Mouse (Mus musculus): ENCODE measurements at regions not wholly inside any gene's neighbourhood (a gene's known extent, or its start where the extent isn't known, plus 50 kb on each side); places are given as distances from the start of the nearest gene placed in this dataset.

GRCm38 (mm10) chr6:44793348-44793747 lies 265.8 kb upstream of the Cntnap2 start:
- no peak for DNase-seq (ENCODE audit: low spot score)

- peak; percentile 57 for DNase-seq (ENCODE audit: low spot score)
Measured at GRCm38 (mm10) chr6:44815362-44815761, 243.8 kb upstream of the Cntnap2 start.

GRCm38 (mm10) chr6:44844177-44844576 lies 215.0 kb upstream of the Cntnap2 start:
- no peak for DNase-seq (ENCODE audit: low spot score)

- DNase-seq (ENCODE audit: low spot score): no peak
Measured at GRCm38 (mm10) chr6:44849477-44849876, 209.7 kb upstream of the Cntnap2 start.

GRCm38 (mm10) chr6:44850829-44851228 lies 208.3 kb upstream of the Cntnap2 start:
- DNase-seq (ENCODE audit: low spot score): no peak

- no peak for DNase-seq (ENCODE audit: low spot score)
Measured at GRCm38 (mm10) chr6:44900249-44900648, 158.9 kb upstream of the Cntnap2 start.

Measured in layer of hippocampus, adult 9-10 months (tissue).